Mouse (Mus musculus): ENCODE results near the gene Trnp1.
"Not testable (repeated sequence)": the region's sequence is repeated elsewhere in the genome, so short reads cannot be mapped to it uniquely, and the experiment has no call there.

The Trnp1 gene

DNA sequence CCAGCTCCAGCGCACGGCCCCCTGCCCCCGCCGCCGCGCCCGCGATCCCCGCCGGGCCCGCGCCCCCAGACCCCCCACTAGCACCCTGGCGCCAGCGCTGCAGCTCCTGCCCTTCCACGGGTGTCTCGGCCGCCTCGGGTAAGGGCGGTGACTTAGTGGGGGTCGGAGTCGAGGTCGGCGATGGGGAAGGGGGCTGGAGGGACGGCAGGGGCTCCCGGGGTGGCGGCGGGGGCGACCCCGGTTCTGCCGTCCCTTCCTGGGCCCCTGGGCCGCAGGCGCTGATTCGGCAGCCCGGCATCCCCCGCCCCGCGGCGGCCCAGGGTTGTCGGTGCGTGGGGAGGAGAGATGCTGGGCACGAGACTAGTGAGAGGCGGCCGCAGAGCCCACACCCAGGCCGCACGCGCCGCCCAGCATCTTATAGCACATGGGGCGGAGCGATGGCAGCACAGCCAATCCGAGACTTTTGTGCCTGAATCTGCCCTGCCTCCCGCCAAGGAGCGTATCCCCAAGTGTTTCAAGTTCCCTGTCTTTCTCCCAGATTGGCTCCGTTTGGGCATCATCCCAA is at the start of gene Trnp1:
TSS of gene Trnp1 (minus strand) at position 391 of the 565 bp plus-strand sequence.
- DNase-seq, result peak; percentile 88 to 93

DNA sequence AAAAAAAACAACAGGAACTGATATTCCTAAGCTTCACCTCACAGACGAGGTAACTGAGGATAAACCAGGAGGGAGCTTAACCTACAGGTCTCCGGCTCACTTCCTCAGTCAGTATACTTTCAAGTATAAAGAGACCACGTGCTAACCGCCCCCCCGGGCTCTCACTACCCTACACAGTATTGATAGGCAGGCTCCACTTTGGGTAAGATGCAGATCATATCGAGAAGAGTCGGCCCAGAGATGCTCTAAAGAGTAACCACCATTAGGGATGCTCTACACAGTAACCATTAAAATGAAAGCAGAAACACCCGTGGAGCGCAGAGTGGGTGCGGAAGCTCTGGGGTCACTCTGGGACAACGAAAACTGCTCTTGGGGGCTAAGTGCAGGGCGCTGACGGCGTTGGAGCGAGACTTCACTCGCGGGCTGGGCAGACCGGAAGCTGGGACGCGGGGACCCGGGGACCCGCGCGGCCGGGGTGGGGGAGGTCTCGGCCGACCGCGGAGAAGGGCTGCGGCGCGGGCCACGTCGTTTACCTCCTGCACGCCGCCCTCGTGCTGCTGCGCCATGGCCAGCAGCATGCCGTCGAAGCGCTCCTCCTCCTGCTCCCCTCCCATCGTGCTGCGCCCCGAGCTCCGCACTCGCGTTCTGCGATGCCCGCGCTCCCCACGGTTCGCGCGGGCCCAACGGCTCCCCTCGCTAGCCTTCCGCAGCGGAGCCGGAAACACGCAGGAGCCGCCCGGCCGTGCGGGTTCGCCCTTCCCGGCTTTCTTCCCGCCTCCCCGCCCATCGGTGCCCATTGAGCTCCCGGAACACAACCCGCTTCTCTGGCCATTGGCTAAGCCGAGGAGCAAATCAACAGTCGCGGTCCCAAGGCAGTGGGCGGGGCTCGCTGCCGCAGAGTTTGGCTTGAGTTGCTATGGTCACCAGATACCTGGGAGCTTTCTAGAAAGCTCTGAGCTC is 47.2 kb upstream of the Trnp1 start, which contains the start of gene Nudc:
TSS of gene Nudc (minus strand) at position 725 of the 960 bp plus-strand sequence.
- DNase-seq, result peak; percentile 96 to 97

DNA sequence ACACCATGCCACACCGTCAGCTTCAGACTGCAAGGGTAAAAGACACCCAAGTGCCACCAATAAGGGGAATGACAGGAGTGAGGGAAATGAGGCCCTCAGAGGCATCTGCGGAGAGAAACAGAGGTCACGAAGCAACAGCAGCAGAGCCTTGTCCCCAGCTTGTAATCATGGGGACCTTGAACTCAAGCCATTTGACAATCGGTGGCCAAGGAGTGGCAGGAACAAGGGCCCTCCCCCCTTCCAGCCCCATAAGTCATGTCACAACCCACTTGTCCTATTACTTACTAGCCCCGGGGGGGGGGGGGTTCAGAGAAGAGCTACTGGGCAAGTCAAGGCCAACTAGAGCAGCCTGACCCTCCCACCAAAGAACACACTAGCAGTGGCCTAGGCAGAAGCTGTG is 38.3 kb upstream of the Trnp1 start:
- no peak for DNase-seq

DNA sequence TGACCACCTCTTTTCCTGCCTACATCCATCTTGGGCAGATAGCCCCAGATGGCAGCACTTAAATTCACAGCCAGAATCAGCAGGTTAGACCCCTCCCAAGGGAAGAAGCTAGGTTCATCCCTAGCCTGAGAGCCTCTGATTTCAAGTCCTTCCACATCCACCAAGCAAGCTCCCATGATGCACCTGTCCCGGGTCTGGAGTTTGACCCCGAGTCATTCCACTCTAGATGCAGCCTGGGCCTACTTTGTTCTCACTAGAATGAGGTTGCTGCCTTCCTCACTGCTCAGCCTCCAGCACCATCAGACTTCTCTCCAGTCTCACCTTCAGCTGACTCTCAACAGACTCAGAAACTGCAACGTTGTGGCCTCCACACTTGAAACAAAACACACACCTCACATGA is 37.7 kb upstream of the Trnp1 start:
- DNase-seq, result no peak

DNA sequence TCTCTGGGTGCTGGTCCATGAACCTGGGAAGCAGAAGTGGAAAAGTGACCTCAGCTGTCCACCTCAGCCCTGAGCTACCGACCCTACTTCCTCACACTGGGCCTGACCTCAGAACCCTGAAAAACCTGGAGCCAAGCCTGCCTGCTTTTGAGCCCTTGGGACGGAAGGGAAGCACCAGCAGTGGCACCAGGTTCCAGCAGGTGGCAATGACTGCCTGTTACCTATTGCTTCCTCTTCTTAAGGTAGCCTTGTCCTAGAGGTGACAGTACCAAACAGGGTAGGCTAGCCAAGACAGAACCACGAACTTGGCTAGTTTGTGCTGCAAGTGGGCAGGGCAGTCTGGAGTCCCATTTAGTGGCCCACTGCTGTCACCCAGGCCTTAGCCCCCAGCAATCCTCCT is 34.4 kb upstream of the Trnp1 start:
- DNase-seq, result no peak

DNA sequence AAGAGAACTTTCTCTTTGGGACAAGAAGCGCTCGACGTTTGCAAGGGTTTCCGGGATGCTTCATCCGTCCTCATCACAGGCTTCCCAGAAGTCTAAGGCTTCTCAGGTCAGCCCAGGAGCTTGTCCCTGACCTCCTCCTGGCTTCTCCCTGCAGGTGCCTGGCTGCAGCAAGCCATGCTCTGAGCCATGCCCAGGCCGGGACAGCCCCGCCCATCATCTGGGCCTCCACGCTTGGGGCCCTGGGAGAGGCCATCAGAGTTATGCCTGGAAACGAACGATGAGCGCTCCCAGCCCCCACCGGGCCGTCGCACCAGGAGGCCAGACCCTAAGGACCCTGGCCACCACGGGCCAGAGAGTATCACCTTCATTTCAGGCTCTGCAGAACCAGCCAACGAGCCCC is 29.4 kb upstream of the Trnp1 start:
- DNase-seq, result no peak

DNA sequence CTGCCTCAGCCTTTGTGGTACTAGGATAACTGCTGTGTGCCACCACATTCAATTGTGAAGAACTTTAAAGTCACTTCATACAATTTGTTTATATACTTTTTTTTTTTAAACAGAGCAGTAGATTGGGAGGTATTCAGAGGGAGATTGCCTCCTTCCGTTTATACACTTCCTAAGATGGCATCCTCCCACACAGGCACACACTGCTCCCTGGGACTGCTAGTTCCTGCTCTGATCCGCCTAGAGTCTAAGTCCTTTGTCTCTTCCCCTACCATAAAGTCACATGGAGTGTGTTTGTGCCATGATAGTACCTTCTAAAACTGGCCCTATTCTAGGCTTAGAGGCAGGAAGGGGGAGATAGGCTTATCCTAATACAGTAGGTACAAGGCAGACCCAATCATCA is 23.2 kb upstream of the Trnp1 start:
- DNase-seq, result no peak

DNA sequence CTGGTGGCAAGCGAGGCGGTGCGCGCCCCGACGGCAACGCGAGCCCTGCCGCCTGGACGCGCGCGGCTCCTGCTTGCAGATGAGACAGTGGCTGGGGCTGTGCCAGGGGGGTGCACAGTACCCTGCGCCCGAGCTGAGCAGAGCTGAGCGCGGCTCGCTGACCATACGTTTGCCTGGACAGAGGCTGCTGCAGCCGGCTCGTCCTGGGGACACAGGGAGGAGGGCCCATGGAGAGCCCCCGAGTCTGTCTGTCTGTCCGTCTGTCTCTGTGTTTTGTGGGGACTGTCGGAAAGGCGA is 21.0 kb upstream of the Trnp1 start:
- DNase-seq, result no peak

DNA sequence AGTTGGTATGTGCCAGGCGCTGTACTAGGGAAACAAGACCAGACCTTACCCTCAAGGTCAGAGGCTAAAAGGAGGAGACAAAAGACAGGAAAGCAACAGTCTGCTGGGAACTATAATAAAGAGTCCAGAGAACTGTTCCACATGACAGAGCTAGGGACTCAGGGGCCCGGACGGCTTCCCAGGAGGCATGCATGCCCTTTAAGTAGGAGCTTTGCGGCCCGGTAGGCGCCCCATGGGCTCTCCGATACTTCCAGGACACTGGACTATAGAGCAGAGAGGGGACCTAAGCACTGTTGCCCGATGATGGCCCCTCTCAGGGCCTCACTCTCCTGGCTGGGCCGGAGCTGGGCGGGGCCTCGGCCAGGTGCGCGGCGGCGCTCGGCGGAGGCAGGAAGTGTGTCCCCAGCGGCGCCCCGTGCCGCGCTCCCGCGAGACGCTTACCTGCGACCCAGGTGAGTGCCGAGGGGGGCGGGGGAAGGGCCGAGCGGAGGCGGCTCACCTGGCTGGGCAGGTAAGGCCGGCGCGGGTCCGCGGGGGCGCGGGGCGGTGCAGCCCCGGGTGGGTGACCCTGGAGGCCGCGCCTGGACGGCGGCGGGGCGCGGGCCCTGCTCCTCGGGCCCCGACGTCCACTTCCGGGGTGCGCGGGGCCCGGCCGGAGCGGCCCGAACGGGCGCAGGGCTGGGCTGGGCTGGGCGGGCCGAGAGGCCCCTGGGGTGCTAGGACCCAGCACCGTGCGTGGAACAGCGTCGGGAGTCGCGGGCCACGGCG is 20.4 kb upstream of the Trnp1 start, which contains the start of gene Kdf1:
TSS of gene Kdf1 (plus strand) at position 363 of the 768 bp plus-strand sequence.
- DNase-seq, result no peak

DNA sequence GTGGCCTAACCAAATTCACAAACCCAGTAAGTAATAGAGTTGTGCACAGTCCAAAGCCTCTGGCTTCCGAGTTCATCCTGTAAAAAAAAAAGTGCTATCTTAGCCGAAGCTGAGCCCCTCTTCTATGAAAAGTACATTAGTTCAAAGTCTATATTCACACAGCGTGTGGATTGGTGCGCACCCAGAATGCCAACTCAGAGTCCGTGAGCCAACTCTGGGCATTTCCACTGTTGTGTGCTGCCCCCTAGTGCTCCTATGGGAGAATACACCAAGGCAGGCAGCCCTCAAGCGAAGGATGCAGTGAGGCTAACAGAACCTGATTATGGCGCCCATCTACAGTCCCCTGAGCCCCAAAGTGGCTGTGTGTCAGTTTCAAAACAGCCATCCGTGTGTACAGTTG is 14.6 kb upstream of the Trnp1 start:
- DNase-seq, result peak; percentile 91 to 92

DNA sequence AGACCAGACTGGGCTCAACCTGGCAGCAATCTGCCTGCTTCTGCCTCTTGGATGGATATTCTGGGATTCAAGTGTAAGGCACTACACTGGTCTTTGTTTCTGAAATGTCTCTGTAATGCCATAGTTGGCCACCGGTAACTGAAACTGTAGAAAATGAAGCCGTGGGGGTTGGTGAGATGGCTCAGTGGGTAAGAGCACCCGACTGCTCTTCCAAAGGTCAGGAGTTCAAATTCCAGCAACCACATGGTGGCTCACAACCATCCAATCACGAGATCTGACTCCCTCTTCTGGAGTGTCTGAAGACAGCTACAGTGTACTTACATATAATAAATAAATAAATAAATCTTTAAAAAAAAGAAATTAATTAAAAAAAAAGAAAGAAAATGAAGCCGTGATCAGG is 14.2 kb upstream of the Trnp1 start:
- not testable (repeated sequence) for DNase-seq

DNA sequence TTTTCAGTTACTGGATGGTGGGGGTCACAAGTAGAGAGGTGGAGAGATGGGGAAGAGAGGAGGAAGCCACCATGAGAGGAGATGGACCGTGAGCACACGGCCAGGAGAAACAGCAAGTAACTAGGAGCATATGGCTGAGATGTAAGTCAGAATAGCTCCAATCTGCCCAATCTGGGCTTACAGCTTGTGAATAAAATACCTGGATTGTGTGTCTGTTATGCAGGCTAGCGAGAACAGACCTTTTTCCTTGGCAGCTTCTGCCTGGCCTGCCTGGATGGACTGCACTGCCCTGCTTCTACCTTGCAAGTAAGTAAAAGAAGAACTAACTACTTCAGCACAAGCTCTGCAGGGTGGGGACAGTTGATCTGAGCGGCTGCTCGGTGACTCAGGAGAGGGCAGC is 12.7 kb upstream of the Trnp1 start:
- DNase-seq, result no peak

DNA sequence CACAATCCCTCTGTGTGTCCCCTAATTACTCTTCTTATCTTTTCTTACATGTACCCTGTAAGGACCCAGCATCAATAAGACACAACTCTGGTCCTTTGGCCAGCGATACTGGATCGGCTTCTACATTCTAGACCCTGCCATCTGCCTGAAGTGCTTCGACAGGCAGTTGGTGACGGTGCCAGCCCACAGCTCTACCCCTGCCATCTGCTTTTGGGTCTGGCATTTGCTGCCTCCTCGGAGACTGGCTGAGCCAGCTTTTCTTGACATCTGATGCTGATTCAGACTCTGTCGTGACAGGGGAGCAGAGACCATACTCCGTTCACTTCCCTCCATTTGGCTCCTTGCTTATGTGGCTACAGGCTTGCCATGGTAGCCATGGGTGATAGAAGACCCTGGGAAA is 10.6 kb upstream of the Trnp1 start:
- peak; percentile 89 to 90 for DNase-seq

DNA sequence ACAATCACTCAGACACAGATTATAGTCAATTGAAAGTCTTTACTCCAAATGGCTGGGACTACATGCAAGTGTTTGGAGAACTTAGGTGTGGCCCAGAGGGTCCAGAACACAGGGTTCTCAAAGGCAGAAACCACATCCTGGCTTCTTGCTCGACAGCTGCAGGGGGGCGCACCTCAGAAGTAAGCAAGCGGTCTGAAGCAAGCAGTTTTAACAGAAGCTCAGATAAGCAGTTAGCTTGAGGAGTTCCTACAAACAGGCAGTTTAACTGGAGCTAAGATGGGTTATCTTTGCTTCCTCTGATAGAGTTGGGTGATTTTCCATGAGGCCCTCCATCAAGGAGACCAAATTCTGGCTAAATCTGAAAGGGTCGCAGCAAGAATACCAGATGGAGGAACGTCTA is 8.2 kb upstream of the Trnp1 start:
- no peak for DNase-seq

DNA sequence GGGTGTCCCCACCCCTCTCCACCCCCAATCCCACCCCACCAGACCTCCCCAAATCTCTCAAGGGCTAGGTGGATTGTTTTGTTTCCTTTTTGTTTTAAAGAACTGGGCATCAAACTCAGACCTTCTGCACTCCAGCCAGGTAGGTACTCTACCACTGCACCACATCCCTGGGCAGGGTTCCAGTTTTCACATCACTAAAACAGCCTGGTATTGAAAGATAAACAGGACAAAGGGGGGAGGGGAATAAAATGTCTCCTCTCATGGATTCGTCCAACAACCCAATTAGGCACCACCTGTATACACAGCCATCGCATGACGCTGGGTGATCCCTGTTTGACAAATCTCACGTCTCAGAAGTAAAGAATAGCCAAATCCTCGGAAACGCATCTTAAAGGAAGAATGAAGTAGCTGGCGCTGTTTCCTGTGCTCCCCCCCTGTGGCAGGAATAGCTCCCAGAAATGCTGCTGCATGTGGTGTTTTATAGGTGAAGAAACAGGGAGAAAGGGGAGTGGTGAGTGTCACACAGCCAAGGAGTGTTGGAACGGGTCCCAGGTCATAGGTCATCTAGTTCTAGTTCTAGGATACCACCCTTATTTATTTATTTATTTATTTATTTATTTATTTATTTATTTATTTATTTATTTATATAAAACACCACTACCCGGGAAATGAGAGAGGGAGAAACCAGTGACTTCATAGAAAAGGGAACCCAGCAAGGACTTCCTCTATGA is 6.6 kb upstream of the Trnp1 start:
- DNase-seq, result peak in 1 of 2 experiments; percentile 61

DNA sequence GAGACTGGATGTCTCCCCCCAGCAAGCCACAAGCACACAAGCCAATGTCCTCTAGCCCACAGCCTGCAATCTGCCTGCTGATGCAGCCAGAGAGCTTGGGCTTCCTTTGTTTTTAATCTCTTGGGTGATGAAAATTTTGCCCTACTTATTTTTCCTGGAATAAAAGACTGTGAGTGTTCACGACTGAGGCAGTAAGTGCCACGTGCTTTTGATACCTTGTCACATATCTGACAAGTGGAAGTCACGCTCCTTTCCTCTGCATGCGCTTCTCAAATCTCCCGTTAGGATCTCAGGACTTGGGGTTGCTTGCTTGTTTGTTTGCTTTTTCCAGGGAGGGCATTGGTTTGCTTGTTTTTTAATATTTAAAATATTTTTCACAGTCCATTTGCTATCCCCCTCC is 6.0 kb upstream of the Trnp1 start:
- no peak for DNase-seq

DNA sequence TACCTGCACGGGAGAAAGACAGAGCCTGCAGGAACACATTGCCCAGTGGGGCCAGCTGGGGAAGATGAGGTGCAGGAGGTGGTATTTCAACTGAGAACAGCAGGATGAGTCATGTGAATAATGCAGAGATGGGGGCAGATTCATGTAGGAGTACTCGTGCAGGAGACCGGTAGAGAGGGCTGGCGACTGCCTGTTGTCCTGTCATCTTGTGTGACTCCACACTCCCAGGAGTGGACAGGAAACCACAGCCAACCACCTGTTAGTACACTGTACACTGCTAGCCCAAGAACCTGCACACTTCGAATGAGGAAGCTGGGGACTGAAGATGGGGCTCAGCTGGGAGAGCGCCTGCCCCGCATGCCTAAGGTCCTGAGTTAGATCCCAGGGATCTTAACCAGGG is 3.2 kb upstream of the Trnp1 start:
- DNase-seq, result no peak

DNA sequence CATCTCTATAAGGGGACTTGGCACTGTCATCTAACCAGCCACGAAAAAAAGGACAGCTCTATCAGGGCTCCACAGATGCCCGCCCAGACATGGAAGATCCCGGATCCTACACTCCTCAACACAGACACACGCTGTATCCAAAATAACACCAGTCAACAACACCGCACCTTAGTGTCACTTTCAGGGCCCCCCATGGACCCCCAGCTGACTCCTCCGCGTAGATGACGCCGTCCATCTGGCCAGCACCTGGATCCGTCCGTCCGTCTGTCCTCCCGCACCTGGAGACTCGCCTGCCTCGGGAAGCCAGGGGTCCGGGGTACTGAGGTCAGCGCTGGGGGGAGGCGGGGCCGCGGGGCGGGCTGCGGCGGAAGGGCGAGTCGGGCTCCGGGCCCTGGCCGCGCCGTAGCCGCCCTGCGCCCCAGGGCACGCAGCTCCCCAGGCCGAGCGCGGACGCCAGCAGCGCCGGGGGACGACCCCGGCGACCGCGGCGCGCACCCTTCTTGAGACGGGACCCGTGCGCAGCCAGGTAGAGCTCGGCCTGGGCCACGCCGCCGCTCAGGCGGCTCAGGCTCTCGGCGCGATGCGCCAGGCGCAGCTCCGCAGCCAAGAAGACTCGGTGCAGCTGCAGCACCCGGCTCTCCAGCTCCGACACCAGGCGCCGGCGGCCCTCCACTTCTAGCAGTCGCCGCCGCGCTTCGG is 740 bp downstream of the Trnp1 start:
- peak; percentile 70 to 71 for DNase-seq

DNA sequence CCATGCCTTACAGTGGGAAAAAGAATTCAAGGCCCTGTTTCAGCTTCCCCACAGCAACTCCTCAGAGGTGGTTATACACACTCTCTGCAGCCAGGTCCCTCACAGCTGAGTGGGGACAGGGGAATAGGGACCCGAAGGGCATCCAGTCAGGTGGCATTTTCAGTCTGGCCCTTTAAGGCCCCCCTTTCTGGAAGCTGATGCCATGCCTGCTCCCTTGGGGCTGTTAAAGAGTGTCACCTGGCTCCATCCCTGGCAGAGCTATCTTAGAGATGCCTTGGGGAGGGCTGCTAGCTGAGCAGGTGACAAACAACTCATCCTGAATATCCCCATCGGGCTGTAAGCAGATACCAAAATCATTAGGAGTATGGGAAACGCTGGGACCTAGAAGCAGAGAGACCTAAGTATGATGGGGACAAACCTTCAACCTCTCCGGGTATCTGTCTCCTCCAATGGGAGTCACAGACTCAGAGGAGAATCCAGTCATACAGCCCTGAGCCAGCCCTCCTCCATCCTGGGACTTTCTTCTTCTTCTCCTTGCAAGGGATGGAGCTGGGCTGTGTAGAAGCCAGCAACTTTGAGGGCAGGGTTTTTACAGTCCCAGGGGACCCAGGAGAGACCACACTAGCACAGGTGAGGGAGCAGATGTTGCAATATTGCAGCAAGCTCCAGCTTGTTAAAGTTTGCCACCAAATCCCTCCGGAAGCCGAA is 1.5 kb downstream of the Trnp1 start:
- peak in 1 of 2 experiments; percentile 45 for DNase-seq

DNA sequence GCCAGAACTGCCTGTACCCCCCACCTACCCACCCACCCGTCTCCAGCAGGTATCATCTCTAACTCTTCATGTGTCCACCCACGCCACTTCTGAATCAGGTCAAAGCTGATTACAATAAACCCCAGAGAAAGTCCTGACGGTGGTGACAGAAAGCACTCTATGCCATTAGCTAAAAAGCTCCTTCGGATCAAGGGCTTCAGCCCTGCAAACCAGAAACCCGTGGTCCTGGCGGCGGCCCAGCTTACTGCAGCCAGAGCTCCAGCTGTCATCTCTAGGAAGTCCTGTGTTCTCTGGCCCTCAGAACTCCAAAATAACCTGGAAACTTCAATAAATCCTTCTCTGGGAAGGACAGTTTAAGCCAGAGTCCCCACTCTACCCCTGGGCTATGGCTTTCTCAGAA is 2.6 kb downstream of the Trnp1 start:
- peak; percentile 74 to 85 for DNase-seq

DNA sequence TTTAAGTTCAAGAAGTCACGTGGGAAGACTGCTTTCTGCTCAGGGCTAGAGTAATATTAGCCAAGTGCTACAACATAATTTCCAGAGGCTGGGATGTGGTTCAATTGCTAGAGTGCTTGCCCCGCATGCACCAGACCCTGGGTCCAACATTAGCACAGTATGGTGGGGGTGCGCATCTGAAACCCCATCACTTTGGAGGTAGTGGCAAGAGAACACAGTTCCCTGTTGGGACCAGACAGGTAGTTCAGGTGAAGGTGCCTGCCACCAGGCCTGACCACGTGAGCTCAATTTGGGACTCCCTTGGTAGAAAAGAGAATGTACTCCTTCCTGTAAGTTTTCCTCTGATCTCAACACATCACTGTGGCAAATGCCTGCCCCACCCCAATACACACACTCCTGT is 3.5 kb downstream of the Trnp1 start:
- DNase-seq, result no peak

DNA sequence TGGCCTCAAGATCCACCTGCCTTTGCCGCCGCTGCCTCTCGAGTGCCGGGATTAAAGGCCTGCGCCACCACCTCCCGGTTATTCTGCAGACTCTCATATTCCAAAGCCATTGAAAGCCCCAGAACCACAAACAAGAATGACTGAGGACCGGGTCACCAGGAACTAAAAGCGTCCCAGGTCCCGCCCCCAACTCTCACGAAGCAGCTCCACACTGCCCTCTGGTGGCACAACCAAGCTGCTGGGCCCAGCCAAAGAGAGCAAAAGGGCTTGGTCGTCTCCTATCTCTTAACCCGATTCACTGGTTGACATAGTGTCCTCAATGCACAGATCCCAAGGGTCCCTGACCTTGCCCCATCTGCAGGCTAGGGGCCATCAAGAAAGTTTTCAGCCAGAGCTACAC is 3.9 kb downstream of the Trnp1 start:
- peak; percentile 93 to 97 for DNase-seq
